Mouse (Mus musculus) kidney, adult 2 months (tissue): Measurements from ENCODE around the gene Pdpn.

Source experiments
- CTCF ChIP-seq: fragments of 200-500 bp; conservative IDR thresholded peaks from 2 replicates; pipeline ENCODE4 v1.5.1; 2011; ENCODE audit warnings: low read depth, mild to moderate bottlenecking, control low read depth, low read length, moderate library complexity, mixed read lengths; ENCODE audit not compliant: insufficient read depth, insufficient read length
- POLR2A ChIP-seq: fragments of 200-500 bp; IDR thresholded peaks from one replicate; pipeline ENCODE4 v1.6.1; 2011; ENCODE audit warnings: low read depth, low read length, control low read depth

DNA sequence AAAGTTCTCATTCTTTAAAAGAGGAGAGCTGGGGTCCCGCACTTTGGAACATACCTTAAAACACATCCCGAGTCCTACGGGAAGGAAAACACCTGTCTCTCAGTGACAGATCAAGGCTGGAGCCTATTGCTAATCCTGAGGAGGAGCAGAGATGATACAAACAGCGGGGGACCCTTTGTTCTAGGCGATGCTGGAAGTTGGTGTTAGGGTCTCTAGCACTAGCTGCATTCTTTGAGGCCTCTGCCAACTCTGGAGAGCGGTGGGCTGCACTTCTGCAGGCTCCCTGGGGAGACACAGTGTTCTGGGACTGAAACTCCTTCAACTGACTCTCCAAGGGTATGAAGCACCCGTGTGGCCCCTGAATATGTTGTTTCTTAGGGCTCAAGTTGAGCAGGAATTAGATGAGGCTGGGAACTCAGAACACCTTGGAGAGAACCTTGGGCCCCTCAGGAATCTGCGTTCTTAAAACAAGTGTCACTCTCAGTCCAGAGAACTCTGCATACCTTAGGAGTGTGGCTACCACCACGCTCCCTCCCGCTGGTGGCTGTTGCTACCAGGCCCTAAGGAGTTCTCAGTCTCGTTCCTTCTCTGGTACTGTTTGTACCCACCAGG is 3.0 kb upstream of the Pdpn start:
- TF ChIP-seq CTCF (no peak), POLR2A (no peak)
